Mouse (Mus musculus) heart, adult 8-10 months (tissue): ENCODE results near the gene Zmiz1. TPM values are rescaled to one million over a fixed set of nuclear protein-coding genes. Genes with fewer than 3 reads are reported as not detected.
A peak's percentile ranks its signal among the peaks of the same experiment; 100 is the strongest.

Source experiments
- DNase-seq: peaks from one replicate; pipeline ENCODE4 v3.0.0; 2022; ENCODE audit warnings: low spot score
- total RNA-seq, 4 experiments: library from RNA; stranded (reverse); gene quantifications; 2 replicates each; pipeline ENCODE4 v1.2.4; 2022

Zmiz1 gene
- total RNA-seq, 4 experiments from 2014 or later: 34.7 to 44.1 (median 40.4) TPM

- DNase-seq: no peak
Observed at GRCm38 (mm10) chr14:25454066-25454760, 4.8 kb upstream of the Zmiz1 start.

- DNase-seq: no peak
Observed at GRCm38 (mm10) chr14:25456666-25457433, 2.1 kb upstream of the Zmiz1 start.

DNA sequence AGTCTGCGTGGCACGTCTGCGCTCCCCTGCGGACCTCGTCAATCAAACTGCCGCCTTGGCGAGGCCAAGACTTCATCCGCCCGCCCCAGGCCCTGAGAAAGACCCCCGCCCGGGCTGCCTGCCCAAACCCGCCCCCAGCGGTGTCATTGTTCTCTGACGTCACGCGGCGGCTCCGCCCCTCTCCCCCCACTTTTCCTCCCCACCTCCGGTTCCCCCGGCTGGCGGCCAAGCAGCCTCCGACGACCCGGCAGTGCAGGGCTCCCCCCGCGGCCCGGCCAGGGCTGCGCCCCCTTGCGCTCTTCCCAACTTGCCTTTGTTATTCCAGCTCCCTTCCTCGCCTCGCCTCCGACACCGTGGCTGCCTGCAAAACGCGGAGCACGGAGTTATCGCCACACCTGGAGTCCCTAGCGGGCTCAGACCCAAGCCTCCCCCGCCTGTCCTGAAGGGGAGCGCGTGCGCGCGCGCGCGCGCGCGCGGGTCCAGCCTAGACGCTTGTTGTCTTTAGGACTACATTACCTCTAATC lies 1.5 kb upstream of the Zmiz1 start:
- DNase-seq: peak; percentile 98

- no peak for DNase-seq
Observed at GRCm38 (mm10) chr14:25458111-25459015, 622 bp upstream of the Zmiz1 start.

DNA sequence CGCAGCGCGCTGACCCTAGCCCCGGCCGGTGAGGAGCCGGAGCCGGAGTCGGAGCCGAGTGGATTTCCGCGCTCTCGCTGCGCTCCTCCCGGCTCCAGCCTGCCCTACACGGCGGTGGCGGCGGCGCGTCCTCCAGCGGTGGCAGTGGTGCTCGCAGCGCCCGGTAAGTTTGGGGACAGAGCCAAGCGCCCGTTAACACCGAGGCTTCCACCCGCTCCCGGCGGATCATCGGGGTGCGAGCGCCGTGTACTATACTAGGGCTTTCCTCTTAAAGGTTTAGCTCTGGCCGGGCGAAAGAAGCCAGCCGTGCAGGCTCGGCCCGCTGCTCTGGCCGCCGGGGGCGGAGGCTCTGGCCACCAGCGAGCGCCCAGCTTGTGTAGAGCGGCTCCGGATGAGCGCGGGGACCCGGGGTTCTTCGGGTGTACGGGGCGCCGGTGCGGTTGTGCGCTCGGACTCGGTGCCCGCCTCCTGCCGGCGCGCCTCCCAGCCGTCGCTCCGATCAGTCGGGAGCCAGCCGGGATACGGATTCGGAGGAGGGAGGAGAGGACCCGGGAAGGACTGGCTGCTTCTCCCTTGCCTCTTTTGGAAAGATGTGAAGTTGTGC lies 511 bp downstream of the Zmiz1 start:
- peak; percentile 70 for DNase-seq

GRCm38 (mm10) chr14:25459998-25460800 lies 1.2 kb downstream of the Zmiz1 start:
- DNase-seq: peak; percentile 82

DNA sequence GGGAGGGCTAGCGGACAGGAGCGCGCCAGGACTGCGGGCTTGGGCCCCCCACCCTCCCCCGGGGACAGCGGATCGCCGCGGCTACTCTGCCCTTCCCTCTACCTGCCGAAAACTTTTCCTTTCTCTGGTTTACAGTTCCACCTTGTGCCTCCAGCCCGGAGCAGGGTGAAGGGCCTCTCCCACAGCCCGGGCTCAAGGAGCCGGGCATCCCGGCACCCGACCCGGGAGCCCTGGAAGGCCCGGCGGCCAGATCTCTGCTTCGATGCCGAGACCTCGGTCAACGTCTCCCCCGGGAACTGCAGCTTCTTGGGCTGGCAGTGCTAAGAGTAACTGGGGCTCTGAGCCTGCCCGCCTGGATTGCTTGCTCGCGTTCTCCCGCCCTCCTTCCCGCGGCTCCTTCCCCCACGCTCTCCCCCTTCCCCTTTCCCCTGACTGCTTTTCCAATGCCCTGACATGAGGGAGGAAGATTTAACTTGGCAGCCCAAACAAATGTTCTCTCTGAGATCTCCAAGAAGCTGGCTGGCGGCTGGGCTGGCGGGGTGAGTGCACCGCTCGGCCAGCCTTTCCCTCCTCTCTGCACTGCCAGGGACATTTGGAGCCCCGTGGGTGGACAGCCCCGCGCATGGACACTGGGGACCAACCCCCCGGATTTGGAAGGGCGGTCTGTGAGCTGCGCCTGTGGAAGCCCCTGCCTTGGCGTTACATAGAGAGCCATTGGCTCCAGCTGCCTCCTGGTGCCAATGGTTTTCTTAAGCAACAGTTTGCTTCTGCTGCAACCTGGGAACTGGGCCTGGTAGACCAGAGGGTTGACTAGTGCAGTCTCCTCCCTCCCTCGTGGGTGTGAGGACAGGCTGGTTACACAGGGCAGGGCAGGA lies 2.1 kb downstream of the Zmiz1 start:
- peak; percentile 69 for DNase-seq

GRCm38 (mm10) chr14:25461676-25462385 lies 2.8 kb downstream of the Zmiz1 start:
- DNase-seq: no peak

- no peak for DNase-seq
Observed at GRCm38 (mm10) chr14:25462975-25463374, 4.0 kb downstream of the Zmiz1 start.

- no peak for DNase-seq
Observed at GRCm38 (mm10) chr14:25463919-25464318, 4.9 kb downstream of the Zmiz1 start.

- DNase-seq: no peak
Observed at GRCm38 (mm10) chr14:25464611-25465307, 5.8 kb downstream of the Zmiz1 start.

- no peak for DNase-seq
Observed at GRCm38 (mm10) chr14:25466361-25466760, 7.4 kb downstream of the Zmiz1 start.

- no peak for DNase-seq
Observed at GRCm38 (mm10) chr14:25467911-25468668, 9.1 kb downstream of the Zmiz1 start.

GRCm38 (mm10) chr14:25468891-25469529 lies 10.0 kb downstream of the Zmiz1 start:
- DNase-seq: no peak

DNA sequence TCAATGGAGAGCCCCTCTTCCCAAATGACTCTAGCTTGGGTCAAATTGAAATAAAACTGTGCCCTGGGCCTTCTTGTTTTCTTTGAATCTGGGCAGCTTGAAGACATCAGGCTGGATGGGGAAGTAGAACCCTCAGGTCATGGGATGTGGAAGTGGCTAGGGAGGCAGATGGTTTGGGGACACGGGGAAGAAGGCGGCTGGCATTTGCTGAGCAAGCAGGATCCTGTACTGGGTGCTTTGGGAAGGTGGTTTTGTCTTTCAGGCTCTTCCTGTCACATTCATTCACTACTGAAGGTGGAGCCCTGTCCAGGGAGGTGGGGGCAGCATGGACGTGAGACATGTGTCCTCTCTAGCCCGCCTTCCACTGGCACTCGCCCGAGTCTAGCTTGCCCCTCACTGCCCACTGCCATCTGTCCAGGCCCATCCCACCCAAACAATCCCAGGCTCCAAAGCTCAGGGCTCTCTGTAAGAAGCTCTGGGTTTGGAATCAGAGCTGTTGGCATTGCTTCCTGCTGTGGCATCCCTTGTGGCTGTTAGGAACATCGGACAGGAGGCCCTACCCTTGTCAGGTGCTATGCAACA lies 11.3 kb downstream of the Zmiz1 start:
- DNase-seq: no peak

DNA sequence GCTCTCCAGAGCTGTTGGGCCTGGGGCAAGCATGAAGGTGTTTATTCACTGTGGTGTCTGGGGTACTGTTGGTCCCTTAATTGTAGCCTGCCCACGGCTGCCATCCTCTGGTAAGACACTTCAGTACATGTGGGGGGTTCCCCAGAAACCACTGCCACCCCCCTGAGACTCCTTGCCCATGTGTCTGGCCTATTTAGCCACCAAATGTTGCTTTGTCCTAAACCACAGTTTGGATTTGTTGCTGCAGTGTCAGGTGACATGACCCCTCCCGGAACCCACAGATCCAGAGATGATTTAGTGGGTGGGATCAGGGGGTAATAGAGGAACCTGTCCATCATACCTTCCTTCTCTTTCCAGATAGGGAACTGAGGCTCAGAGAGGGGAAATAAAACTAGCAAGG lies 12.1 kb downstream of the Zmiz1 start:
- DNase-seq: no peak
